Mouse (Mus musculus) neural tube, embryonic 11.5 days (tissue): ENCODE data around the gene Snrnp25. TPM values are rescaled to one million over a fixed set of nuclear protein-coding genes. Genes with fewer than 3 reads are reported as not detected.

Experiments
- ATAC-seq: fragments of 200-750 bp; cut with Nextera tagmentation; 2 replicates; pipeline ENCODE4 v1.8.0; 2017; ENCODE audit warnings: moderate number of reproducible peaks, mild to moderate bottlenecking, moderate TSS enrichment, moderate library complexity; ENCODE audit not compliant: insufficient read depth, low FRiP score, low TSS enrichment
- DNase-seq: peaks from one replicate; pipeline ENCODE4 v3.0.0-alpha.2; 2015; ENCODE audit warnings: low spot score
- H3K27ac ChIP-seq: fragments of 300-500 bp; sonication (generic); 2 replicates; pipeline ENCODE4 v1.5.1; 2014; ENCODE audit warnings: low read depth, mild to moderate bottlenecking, low read length
- H3K27me3 ChIP-seq: fragments of 300-500 bp; sonication (generic); 2 replicates; pipeline ENCODE4 v1.6.1; 2014; ENCODE audit warnings: mild to moderate bottlenecking, low read length, mixed read lengths; ENCODE audit not compliant: control insufficient read depth, insufficient read depth
- H3K36me3 ChIP-seq: fragments of 300-500 bp; sonication (generic); 2 replicates; pipeline ENCODE4 v1.6.1; 2014; ENCODE audit warnings: mild to moderate bottlenecking, low read length, moderate library complexity, mixed read lengths; ENCODE audit not compliant: control insufficient read depth, insufficient read depth
- H3K4me1 ChIP-seq: fragments of 300-500 bp; sonication (generic); 2 replicates; pipeline ENCODE4 v1.6.1; 2014; ENCODE audit warnings: low read length, mixed read lengths; ENCODE audit not compliant: control insufficient read depth, insufficient read depth
- H3K4me2 ChIP-seq: fragments of 300-500 bp; sonication (generic); 2 replicates; pipeline ENCODE4 v1.6.1; 2014; ENCODE audit warnings: low read depth, mild to moderate bottlenecking, moderate library complexity
- H3K4me3 ChIP-seq: fragments of 300-500 bp; sonication (generic); 2 replicates; pipeline ENCODE4 v1.5.1; 2014; ENCODE audit warnings: low read depth, low read length
- H3K9ac ChIP-seq: fragments of 300-500 bp; sonication (generic); 2 replicates; pipeline ENCODE4 v1.6.1; 2014; ENCODE audit warnings: mild to moderate bottlenecking, low read length
- H3K9me3 ChIP-seq: fragments of 300-500 bp; sonication (generic); 2 replicates; pipeline ENCODE4 v1.6.1; 2016; ENCODE audit warnings: low read length; ENCODE audit not compliant: control insufficient read depth
- WGBS: fragments of 180-500 bp; shearing (Covaris S2); extraction: QIAGEN DNeasy Blood & Tissue Kit; methylation state at CpG from one replicate; pipeline ENCODE4 v1.1.7; 2014; 5-methylcytosine and 5-hydroxymethylcytosine counted together
- polyA plus RNA-seq: library from polyadenylated mRNA; unstranded; fragments of >200 nt; fragmentation: Nextera tagmentation; extraction: Ambion mirVana; gene quantifications from 2 replicates; pipeline ENCODE4 v1.2.1, GENCODE M21; 2014

Gene Snrnp25
- polyA plus RNA-seq, result 73.4 and 80.3 TPM in 2 replicates

- Histone ChIP-seq H3K9me3 (no peaks in the 10 kb centered on the region), H3K9ac (peak within 1 kb of the TSS; percentile 69), H3K27ac (no peak within 1 kb of the TSS), H3K27me3 (no peaks in the 10 kb centered on the region), H3K36me3 (peaks cover 2% of the 10 kb centered on the region), H3K4me2 (peak within 1 kb of the TSS; percentile 79), H3K4me1 (peaks cover 4% of the 10 kb centered on the region; the same call in 1 of the 2 replicates), H3K4me3 (peak within 1 kb of the TSS; percentile 55)
- under 1% methylated on average over 50 of the region's 52 CpGs for WGBS
- ATAC-seq (peak; percentile 100), DNase-seq (peak; percentile 95)
These were observed at the start of gene Snrnp25 for GRCm38 (mm10) chr11:32205058-32205873. Gene Snrnp25 (plus strand): TSS chr11:32205415.

GRCm38 (mm10) chr11:32156854-32157630 is 48.2 kb upstream of the Snrnp25 start:
- no peak overlapping the region for H3K4me3 ChIP-seq
- H3K4me2 ChIP-seq, result no peak overlapping the region
- ATAC-seq, result no peak
- no peak overlapping the region for H3K27ac ChIP-seq
- 0 out of 2 replicates have a peak, but pooled peaks cover 3% of the 10 kb centered on the region for H3K4me1 ChIP-seq
- no peaks in the 10 kb centered on the region for H3K36me3 ChIP-seq
- no peak overlapping the region for H3K9ac ChIP-seq
- DNase-seq, result no peak
- WGBS, result 78% methylated on average over 7 of the region's 7 CpGs
- no peaks in the 10 kb centered on the region for H3K27me3 ChIP-seq
- H3K9me3 ChIP-seq, result no peaks in the 10 kb centered on the region

- peak; percentile 67 for DNase-seq
- ATAC-seq, result peak; percentile 45; the same call in 1 of the 2 replicates
- no peaks in the 10 kb centered on the region for H3K36me3 ChIP-seq
These were observed 47.2 kb upstream of the Snrnp25 start for GRCm38 (mm10) chr11:32157791-32158594.

GRCm38 (mm10) chr11:32159176-32159575 is 46.0 kb upstream of the Snrnp25 start:
- Histone ChIP-seq H3K9ac (no peak overlapping the region), H3K36me3 (no peaks in the 10 kb centered on the region), H3K4me1 (0 out of 2 replicates have a peak, but pooled peaks cover 3% of the 10 kb centered on the region), H3K27ac (no peak overlapping the region), H3K9me3 (no peaks in the 10 kb centered on the region), H3K27me3 (no peaks in the 10 kb centered on the region), H3K4me2 (no peak overlapping the region), H3K4me3 (no peak overlapping the region)
- ATAC-seq, result no peak
- WGBS, result 90% methylated on average over 3 of the region's 3 CpGs
- DNase-seq, result no peak

More at GRCm38 (mm10) chr11:32157791-32158594, 47.2 kb upstream of the Snrnp25 start:
- H3K9ac ChIP-seq, result no peak overlapping the region
- H3K4me1 ChIP-seq, result 0 out of 2 replicates have a peak, but pooled peaks cover 3% of the 10 kb centered on the region
- 52% methylated on average over 18 of the region's 18 CpGs for whole genome bisulfite sequencing
- H3K4me3 ChIP-seq, result no peak overlapping the region
- H3K27me3 ChIP-seq, result no peaks in the 10 kb centered on the region
- H3K27ac ChIP-seq, result peak overlapping the region; percentile 55; the same call in 1 of the 2 replicates
- no peak overlapping the region for H3K4me2 ChIP-seq
- no peaks in the 10 kb centered on the region for H3K9me3 ChIP-seq

- H3K4me3 ChIP-seq, result no peak overlapping the region
- no peak overlapping the region for H3K4me2 ChIP-seq
- 77% methylated on average over 7 of the region's 7 CpGs for WGBS
- H3K4me1 ChIP-seq, result 0 out of 2 replicates have a peak, but pooled peaks cover 3% of the 10 kb centered on the region
- ATAC-seq (no peak), DNase-seq (no peak)
- H3K27ac ChIP-seq, result no peak overlapping the region
- no peaks in the 10 kb centered on the region for H3K36me3 ChIP-seq
- no peak overlapping the region for H3K9ac ChIP-seq
- no peaks in the 10 kb centered on the region for H3K27me3 ChIP-seq
- H3K9me3 ChIP-seq, result no peaks in the 10 kb centered on the region
These were observed 44.9 kb upstream of the Snrnp25 start for GRCm38 (mm10) chr11:32160341-32160740.

GRCm38 (mm10) chr11:32161500-32161899 is 43.7 kb upstream of the Snrnp25 start:
- 0 out of 2 replicates have a peak, but pooled peaks cover 3% of the 10 kb centered on the region for H3K4me1 ChIP-seq
- no peaks in the 10 kb centered on the region for H3K27me3 ChIP-seq
- DNase-seq, result peak; percentile 41
- H3K4me2 ChIP-seq, result peak overlapping the region; percentile 51
- no peak overlapping the region; the same call in 1 of the 2 replicates for H3K27ac ChIP-seq
- H3K4me3 ChIP-seq, result peak overlapping the region; percentile 16; the same call in 1 of the 2 replicates
- ATAC-seq, result peak; percentile 21; the same call in 1 of the 2 replicates
- H3K36me3 ChIP-seq, result no peaks in the 10 kb centered on the region
- peak overlapping the region; percentile 67 for H3K9ac ChIP-seq
- WGBS, result 6% methylated on average over 9 of the region's 9 CpGs
- no peaks in the 10 kb centered on the region for H3K9me3 ChIP-seq

GRCm38 (mm10) chr11:32161922-32162804 is 43.1 kb upstream of the Snrnp25 start:
- peak overlapping the region; percentile 35 for H3K27ac ChIP-seq
- no peaks in the 10 kb centered on the region for H3K36me3 ChIP-seq
- peak overlapping the region; percentile 16; the same call in 1 of the 2 replicates for H3K4me3 ChIP-seq
- 0 out of 2 replicates have a peak, but pooled peaks cover 3% of the 10 kb centered on the region for H3K4me1 ChIP-seq
- peak; percentile 95 for ATAC-seq
- DNase-seq, result peak; percentile 92
- H3K27me3 ChIP-seq, result no peaks in the 10 kb centered on the region
- peak overlapping the region; percentile 51 for H3K4me2 ChIP-seq
- WGBS, result 15% methylated on average over 28 of the region's 28 CpGs
- H3K9ac ChIP-seq, result peak overlapping the region; percentile 67
- no peaks in the 10 kb centered on the region for H3K9me3 ChIP-seq
